Comparison of ENCODE assay signal across 30 mouse cellular contexts in genomic region chr3:101851363-101851762, GRCm38 (mm10). TPM values are rescaled to one million over a fixed set of nuclear protein-coding genes. Genes with fewer than 3 reads are reported as not detected.
"Had no signal": no experiment of that assay in that cellular context is flagged by ENCODE, and none has a peak within 500 bp of the region (broad histone marks: within the 10 kb centered on the region; RNA-seq: fewer than 3 reads in every experiment).

No protein-coding gene starts in this region.

- ATAC-seq: hindbrain, postnatal 0 days; liver, embryonic 12.5 days had no signal

- H3K27ac ChIP-seq: heart, embryonic 10.5 days; hindbrain, embryonic 13.5 days; hindbrain, embryonic 15.5 days; hindbrain, postnatal 0 days; kidney, embryonic 15.5 days; kidney, postnatal 0 days; limb, embryonic 13.5 days; limb, embryonic 15.5 days; liver, embryonic 12.5 days; liver, embryonic 14.5 days had no signal

- H3K36me3 ChIP-seq: heart, embryonic 10.5 days; hindbrain, embryonic 15.5 days; kidney, embryonic 15.5 days; limb, embryonic 13.5 days; limb, embryonic 15.5 days; liver, embryonic 12.5 days had no signal

- H3K9ac ChIP-seq: heart, embryonic 12.5 days; hindbrain, embryonic 13.5 days; hindbrain, embryonic 15.5 days; kidney, embryonic 15.5 days; limb, embryonic 13.5 days; limb, embryonic 15.5 days; liver, embryonic 12.5 days; liver, embryonic 14.5 days had no signal

- H3K27me3 ChIP-seq: heart, embryonic 12.5 days; hindbrain, embryonic 13.5 days; hindbrain, embryonic 15.5 days; kidney, embryonic 15.5 days; limb, embryonic 13.5 days; limb, embryonic 15.5 days; liver, embryonic 12.5 days had no signal

- H3K4me1 ChIP-seq: hindbrain, embryonic 13.5 days; hindbrain, embryonic 15.5 days; kidney, embryonic 15.5 days; limb, embryonic 13.5 days; limb, embryonic 15.5 days; liver, embryonic 12.5 days had no signal

- H3K9me3 ChIP-seq: heart, embryonic 10.5 days; heart, embryonic 12.5 days; hindbrain, embryonic 13.5 days; hindbrain, embryonic 15.5 days; kidney, embryonic 15.5 days; limb, embryonic 13.5 days; limb, embryonic 15.5 days; liver, embryonic 12.5 days had no signal

- H3K4me3 ChIP-seq: heart, embryonic 10.5 days; heart, embryonic 12.5 days; hindbrain, embryonic 13.5 days; hindbrain, embryonic 15.5 days; kidney, embryonic 15.5 days; limb, embryonic 13.5 days; limb, embryonic 15.5 days; liver, embryonic 12.5 days had no signal

- H3K4me2 ChIP-seq: heart, embryonic 12.5 days; hindbrain, embryonic 13.5 days; hindbrain, embryonic 15.5 days; kidney, embryonic 15.5 days; limb, embryonic 13.5 days; limb, embryonic 15.5 days; liver, embryonic 12.5 days had no signal

- DNase-seq: gastrocnemius, postnatal 14 days; heart, adult 18-20 months; heart, postnatal 10 days; kidney, adult 11 months; kidney, adult 2 months; kidney, adult 9 months; kidney, postnatal 14 days; kidney, postnatal 36 days; layer of hippocampus, adult 9-11 months; layer of hippocampus, postnatal 36 days; left cerebral cortex, postnatal 4 days had no signal

RNA-seq across cellular contexts. Expression of gene Mab21l3, which starts 2.6 kb away (rescaled TPM):
- total RNA-seq: gastrocnemius, adult 18-20 months; gastrocnemius, adult 8-10 months; gastrocnemius, postnatal 14 days; heart, adult 8-10 months; hematopoietic stem cell, adult 5-6 weeks; layer of hippocampus, adult 18-20 months; layer of hippocampus, adult 8-10 months; left cerebral cortex, postnatal 10 days had no signal
- polyA plus RNA-seq: liver, adult 2 months had no signal
